Mouse (Mus musculus): ENCODE data around the gene Ehbp1. TPM values are rescaled to one million over a fixed set of nuclear protein-coding genes. Genes with fewer than 3 reads are reported as not detected.

The Ehbp1 gene
- polyA plus RNA-seq, 1 experiment from 2014 or later: 7.9 TPM

- no peak for DNase-seq (ENCODE audit: low spot score)
- Histone ChIP-seq H3K27me3 (ENCODE audit: low read depth, poor library complexity, severe bottlenecking) (no peaks in the 10 kb centered on the region), H3K27ac (no peak overlapping the region), H3K9me3 (replicated peaks) (no peaks in the 10 kb centered on the region), H3K4me1 (no peaks in the 10 kb centered on the region), H3K36me3 (no peaks in the 10 kb centered on the region), H3K4me3 (no peak overlapping the region)
- WGBS: 47% methylated on average over 1 of the region's 1 CpGs
Observed at GRCm38 (mm10) chr11:22206611-22207010, 135.5 kb downstream of the Ehbp1 start.

DNA sequence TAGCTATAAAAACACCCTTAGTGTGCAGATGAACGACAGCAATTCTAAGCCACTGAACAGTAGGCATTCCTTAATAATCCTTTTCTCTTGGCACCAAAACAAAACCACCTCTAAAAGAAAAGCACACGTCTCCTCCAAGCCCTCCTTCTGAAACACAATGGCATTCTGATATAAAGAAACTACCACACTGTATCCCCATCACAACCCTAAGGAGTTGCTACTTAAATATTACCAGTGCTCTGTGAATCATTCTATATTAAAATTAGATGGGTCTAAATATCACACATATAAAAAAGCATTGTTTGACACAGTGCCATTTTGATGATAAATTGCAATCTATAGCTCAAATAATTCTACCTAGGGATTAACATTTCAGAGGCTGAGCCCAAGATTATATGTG is 135.9 kb downstream of the Ehbp1 start:
- Histone ChIP-seq H3K27me3 (ENCODE audit: low read depth, poor library complexity, severe bottlenecking) (no peaks in the 10 kb centered on the region), H3K4me3 (no peak overlapping the region), H3K36me3 (no peaks in the 10 kb centered on the region), H3K27ac (no peak overlapping the region), H3K9me3 (replicated peaks) (no peaks in the 10 kb centered on the region), H3K4me1 (no peaks in the 10 kb centered on the region)
- 85% methylated on average over 2 of the region's 2 CpGs for WGBS
- DNase-seq (ENCODE audit: low spot score): no peak

DNA sequence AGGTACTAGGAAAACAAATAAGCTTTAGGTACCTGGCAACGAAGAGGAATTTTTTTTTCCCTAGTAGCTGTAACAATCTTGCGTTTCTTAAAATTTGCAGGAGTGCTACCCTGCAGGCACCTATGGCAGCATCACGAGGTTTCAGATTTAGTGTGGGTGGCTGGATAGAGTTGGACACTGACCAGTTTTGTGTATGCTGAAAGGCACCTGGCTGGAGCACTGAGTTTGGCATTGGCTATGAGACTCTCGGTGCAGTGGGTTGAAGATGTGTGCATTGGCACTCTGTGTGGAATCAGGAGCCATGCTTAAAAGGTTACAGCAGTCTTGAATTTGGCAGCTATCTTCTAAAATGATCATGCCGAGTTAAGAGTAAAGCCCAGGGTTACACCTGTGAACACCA is 138.7 kb downstream of the Ehbp1 start:
- no peaks in the 10 kb centered on the region for H3K27me3 ChIP-seq (ENCODE audit: low read depth, poor library complexity, severe bottlenecking)
- 96% methylated on average over 5 of the region's 5 CpGs for WGBS
- H3K9me3 ChIP-seq (replicated peaks): no peaks in the 10 kb centered on the region
- H3K4me1 ChIP-seq: peaks cover 12% of the 10 kb centered on the region
- DNase-seq (ENCODE audit: low spot score): no peak
- H3K36me3 ChIP-seq: no peaks in the 10 kb centered on the region
- H3K4me3 ChIP-seq: no peak overlapping the region
- no peak overlapping the region for H3K27ac ChIP-seq

DNA sequence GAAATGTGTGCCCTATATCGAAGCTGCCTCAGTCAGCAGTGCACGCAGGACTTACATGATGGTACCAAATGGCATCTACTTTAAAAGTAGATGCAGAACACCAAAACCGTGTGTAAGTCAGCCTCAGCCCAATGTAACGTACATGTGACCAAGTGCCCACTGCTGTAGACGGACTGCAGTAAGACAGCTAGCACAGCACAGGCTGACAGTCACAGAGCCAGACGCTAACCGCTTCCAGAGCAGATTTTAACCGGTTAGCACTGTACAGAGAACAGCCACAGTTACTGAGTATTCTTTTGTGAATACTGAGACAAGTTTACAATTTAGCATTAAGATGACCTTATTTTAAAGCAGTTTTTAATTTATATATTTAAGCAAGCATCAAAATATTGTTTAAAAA is 141.0 kb downstream of the Ehbp1 start:
- Histone ChIP-seq H3K9me3 (replicated peaks) (no peaks in the 10 kb centered on the region), H3K36me3 (no peaks in the 10 kb centered on the region), H3K27me3 (ENCODE audit: low read depth, poor library complexity, severe bottlenecking) (no peaks in the 10 kb centered on the region), H3K4me3 (no peak overlapping the region), H3K4me1 (peaks cover 27% of the 10 kb centered on the region), H3K27ac (no peak overlapping the region)
- 89% methylated on average over 8 of the region's 8 CpGs for WGBS
- DNase-seq (ENCODE audit: low spot score): no peak

- DNase-seq (ENCODE audit: low spot score): no peak
- WGBS: 54% methylated on average over 3 of the region's 3 CpGs
- peaks cover 27% of the 10 kb centered on the region for H3K4me1 ChIP-seq
- no peaks in the 10 kb centered on the region for H3K27me3 ChIP-seq (ENCODE audit: low read depth, poor library complexity, severe bottlenecking)
- no peaks in the 10 kb centered on the region for H3K9me3 ChIP-seq (replicated peaks)
- no peak overlapping the region for H3K4me3 ChIP-seq
- H3K36me3 ChIP-seq: no peaks in the 10 kb centered on the region
- no peak overlapping the region for H3K27ac ChIP-seq
Observed at GRCm38 (mm10) chr11:22199881-22200280, 142.2 kb downstream of the Ehbp1 start.

DNA sequence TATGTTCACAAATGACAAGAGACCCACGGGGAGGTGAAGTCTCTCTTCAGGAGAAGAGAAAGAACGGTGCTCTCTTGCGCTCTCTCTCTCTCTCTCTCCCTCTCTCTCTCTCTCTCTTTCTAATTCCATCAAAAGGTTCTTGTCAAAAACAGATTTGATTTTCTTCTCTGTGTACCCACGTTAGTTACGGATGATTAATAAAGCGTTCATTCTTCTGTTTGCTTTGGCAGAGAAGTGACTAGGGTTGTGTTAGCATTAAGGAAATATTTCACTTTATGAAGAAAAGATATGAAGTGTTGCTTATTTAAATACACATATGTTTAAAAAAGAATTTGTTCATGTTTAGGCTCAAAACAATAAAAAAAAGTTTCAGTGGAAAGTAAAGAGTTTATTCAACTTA is 143.7 kb downstream of the Ehbp1 start:
- 85% methylated on average over 6 of the region's 6 CpGs for WGBS
- no peak overlapping the region for H3K27ac ChIP-seq
- DNase-seq (ENCODE audit: low spot score): no peak
- H3K4me3 ChIP-seq: no peak overlapping the region
- no peaks in the 10 kb centered on the region for H3K36me3 ChIP-seq
- no peaks in the 10 kb centered on the region for H3K27me3 ChIP-seq (ENCODE audit: low read depth, poor library complexity, severe bottlenecking)
- peaks cover 27% of the 10 kb centered on the region for H3K4me1 ChIP-seq
- H3K9me3 ChIP-seq (replicated peaks): no peaks in the 10 kb centered on the region

DNA sequence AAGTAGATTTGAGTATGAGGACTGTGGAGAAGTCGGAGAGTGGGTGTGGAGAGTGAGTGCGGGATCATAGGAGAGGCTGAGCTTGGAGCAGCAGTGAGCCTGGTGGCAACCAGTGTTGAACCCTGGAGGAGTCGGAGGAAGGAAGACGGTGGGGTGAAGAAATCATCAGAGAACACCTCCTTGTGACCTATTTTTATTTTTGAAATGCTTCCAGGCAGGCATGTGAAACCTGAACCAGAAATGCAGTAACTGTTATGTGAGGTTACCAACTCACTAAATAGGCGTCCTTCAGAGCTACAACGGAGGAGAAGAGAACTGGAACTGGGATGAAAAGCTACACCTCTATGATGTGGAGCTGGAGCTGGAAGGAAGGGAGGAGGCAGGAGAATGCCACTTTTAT is 144.2 kb downstream of the Ehbp1 start:
- no peaks in the 10 kb centered on the region for H3K27me3 ChIP-seq (ENCODE audit: low read depth, poor library complexity, severe bottlenecking)
- no peak for DNase-seq (ENCODE audit: low spot score)
- H3K27ac ChIP-seq: no peak overlapping the region
- peaks cover 27% of the 10 kb centered on the region for H3K4me1 ChIP-seq
- no peaks in the 10 kb centered on the region for H3K9me3 ChIP-seq (replicated peaks)
- no peak overlapping the region for H3K4me3 ChIP-seq
- 87% methylated on average over 6 of the region's 6 CpGs for WGBS
- no peaks in the 10 kb centered on the region for H3K36me3 ChIP-seq

DNA sequence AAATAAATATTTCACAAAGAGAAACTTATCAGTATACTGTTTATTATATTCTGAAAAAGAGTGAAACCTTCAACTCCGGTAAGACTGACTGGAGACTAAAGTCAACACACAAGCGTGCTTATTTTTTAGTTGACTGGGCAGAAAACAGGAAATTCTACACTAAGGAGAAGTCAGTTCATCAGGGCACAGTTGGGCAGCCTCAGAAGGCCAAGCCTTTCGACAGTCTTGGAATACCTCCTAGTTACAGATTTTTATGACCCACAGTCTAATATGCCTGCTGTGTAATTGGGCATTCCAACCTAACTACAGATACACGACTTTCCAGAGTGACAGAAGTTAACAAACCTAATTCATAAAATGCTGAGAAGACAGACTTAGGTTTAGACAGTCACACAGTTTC is 145.3 kb downstream of the Ehbp1 start:
- Histone ChIP-seq H3K4me1 (peaks cover 27% of the 10 kb centered on the region), H3K27me3 (ENCODE audit: low read depth, poor library complexity, severe bottlenecking) (no peaks in the 10 kb centered on the region), H3K4me3 (no peak overlapping the region), H3K27ac (no peak overlapping the region), H3K9me3 (replicated peaks) (no peaks in the 10 kb centered on the region), H3K36me3 (no peaks in the 10 kb centered on the region)
- no peak for DNase-seq (ENCODE audit: low spot score)
- 62% methylated on average over 4 of the region's 4 CpGs for WGBS

DNA sequence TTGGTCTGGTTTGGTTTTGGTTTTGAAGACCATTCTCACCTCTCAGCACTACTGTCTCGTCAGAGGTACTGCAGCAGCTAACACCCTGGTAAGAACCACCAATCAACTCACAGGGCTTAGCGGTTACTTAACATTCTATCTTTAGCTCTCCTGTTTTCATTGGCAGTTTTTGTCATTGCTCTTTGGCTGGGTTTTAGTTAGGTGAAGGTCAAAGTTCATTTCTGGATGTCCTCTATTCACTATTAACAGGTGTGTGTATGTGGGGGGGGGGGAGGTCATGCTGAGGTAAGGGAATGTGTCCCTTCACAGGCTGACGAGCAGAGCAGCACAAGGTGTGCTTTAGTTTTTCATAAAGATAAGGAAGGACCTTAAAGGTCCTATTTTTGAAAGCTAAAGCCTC is 147.5 kb downstream of the Ehbp1 start:
- no peak for DNase-seq (ENCODE audit: low spot score)
- H3K4me3 ChIP-seq: no peak overlapping the region
- H3K9me3 ChIP-seq (replicated peaks): no peaks in the 10 kb centered on the region
- no peaks in the 10 kb centered on the region for H3K27me3 ChIP-seq (ENCODE audit: low read depth, poor library complexity, severe bottlenecking)
- no peaks in the 10 kb centered on the region for H3K36me3 ChIP-seq
- WGBS: 65% methylated on average over 3 of the region's 3 CpGs
- H3K4me1 ChIP-seq: peaks cover 20% of the 10 kb centered on the region
- no peak overlapping the region for H3K27ac ChIP-seq

DNA sequence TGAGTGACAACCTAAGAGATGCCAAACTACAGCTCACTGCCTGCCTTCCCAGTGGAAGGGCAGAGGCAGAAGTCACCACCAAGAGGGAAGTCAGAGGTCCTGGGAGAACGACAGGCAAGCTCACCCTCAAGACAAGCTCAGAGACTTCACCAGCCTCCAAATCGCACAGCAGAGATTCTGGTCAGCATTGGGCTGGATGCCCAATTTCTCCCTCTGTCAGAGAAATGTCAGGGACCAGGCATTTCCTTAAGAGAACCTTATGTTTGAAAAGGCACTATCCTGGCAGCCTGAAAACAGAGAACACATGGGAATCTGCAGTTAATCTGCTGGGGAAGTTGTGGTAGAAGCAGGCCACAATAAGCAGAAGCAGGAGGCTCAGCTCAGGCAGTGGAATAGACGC is 151.5 kb downstream of the Ehbp1 start:
- Histone ChIP-seq H3K27me3 (ENCODE audit: low read depth, poor library complexity, severe bottlenecking) (no peaks in the 10 kb centered on the region), H3K4me1 (no peaks in the 10 kb centered on the region; the same call in 1 of the 2 replicates), H3K4me3 (no peak overlapping the region), H3K27ac (no peak overlapping the region), H3K9me3 (replicated peaks) (no peaks in the 10 kb centered on the region), H3K36me3 (no peaks in the 10 kb centered on the region)
- 84% methylated on average over 3 of the region's 3 CpGs for WGBS
- no peak for DNase-seq (ENCODE audit: low spot score)

GRCm38 (mm10) chr11:22189970-22190369 is 152.1 kb downstream of the Ehbp1 start:
- Histone ChIP-seq H3K4me1 (no peaks in the 10 kb centered on the region; the same call in 1 of the 2 replicates), H3K36me3 (no peaks in the 10 kb centered on the region), H3K27me3 (ENCODE audit: low read depth, poor library complexity, severe bottlenecking) (no peaks in the 10 kb centered on the region), H3K4me3 (no peak overlapping the region), H3K27ac (no peak overlapping the region), H3K9me3 (replicated peaks) (no peaks in the 10 kb centered on the region)
- DNase-seq (ENCODE audit: low spot score): no peak
- 85% methylated on average over 3 of the region's 3 CpGs for WGBS

- Histone ChIP-seq H3K4me3 (no peak overlapping the region), H3K27me3 (ENCODE audit: low read depth, poor library complexity, severe bottlenecking) (no peaks in the 10 kb centered on the region), H3K27ac (no peak overlapping the region), H3K9me3 (replicated peaks) (no peaks in the 10 kb centered on the region), H3K36me3 (no peaks in the 10 kb centered on the region), H3K4me1 (no peaks in the 10 kb centered on the region)
- no peak for DNase-seq (ENCODE audit: low spot score)
- 88% methylated on average over 8 of the region's 8 CpGs for WGBS
Observed at GRCm38 (mm10) chr11:22181530-22182501, 160.3 kb downstream of the Ehbp1 start.

- H3K9me3 ChIP-seq (replicated peaks): no peaks in the 10 kb centered on the region
- no peaks in the 10 kb centered on the region for H3K4me1 ChIP-seq
- H3K27me3 ChIP-seq (ENCODE audit: low read depth, poor library complexity, severe bottlenecking): no peaks in the 10 kb centered on the region
- H3K27ac ChIP-seq: no peak overlapping the region
- no peak overlapping the region for H3K4me3 ChIP-seq
- H3K36me3 ChIP-seq: no peaks in the 10 kb centered on the region
- DNase-seq (ENCODE audit: low spot score): no peak
Observed at GRCm38 (mm10) chr11:22180146-22180545, 161.9 kb downstream of the Ehbp1 start.
